Mouse (Mus musculus): ENCODE data around the gene Tmem252.

DNA sequence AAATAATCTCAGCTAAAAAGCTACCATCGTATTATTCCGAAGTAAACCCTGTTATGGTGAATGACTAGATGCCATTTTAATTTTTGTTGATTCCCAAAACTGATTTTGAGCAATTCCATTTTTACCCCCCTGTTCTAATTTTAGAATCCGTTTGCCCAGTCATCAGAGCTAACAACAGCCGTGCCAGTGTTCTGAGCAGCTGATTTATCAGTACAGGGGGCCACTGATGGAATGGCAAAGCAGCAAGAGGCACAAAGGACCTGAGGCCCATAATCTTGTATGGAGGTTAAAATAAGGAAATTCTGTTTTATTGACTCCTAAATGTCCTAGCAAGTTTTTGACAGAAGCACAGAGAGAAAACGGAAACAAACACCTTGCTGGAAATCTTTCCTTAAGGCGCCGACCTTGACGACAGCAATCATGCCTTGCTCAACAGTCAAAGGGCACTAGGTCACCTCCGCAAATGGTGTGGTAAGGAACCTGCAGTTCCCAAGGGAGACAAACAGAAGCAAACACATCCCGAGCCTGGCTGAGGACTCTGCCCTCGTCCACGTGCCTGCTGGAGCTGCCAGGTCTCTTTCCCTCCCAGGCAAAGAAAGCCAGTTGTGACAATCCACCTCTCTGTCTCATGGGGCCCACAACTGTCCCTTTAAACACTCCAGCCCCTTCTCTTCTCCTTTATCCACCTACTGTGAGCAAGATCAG lies 9.4 kb downstream of the Tmem252 start:
- TF ChIP-seq CTCF (IDR thresholded peaks at IDR 0.05) (no peak), POLR2A (IDR thresholded peaks at IDR 0.05; ENCODE audit: insufficient read depth, low read depth, low read length) (no peak)

Measured in heart, adult 2 months (tissue).